Mouse (Mus musculus): ENCODE data around the gene Vamp2.

The Vamp2 gene

GRCm38 (mm10) chr11:69133923-69134621, 45.8 kb downstream of the Vamp2 start:
- DNase-seq (ENCODE audit: low spot score in 2 of 2), result peak; percentile 48 to 70

DNA sequence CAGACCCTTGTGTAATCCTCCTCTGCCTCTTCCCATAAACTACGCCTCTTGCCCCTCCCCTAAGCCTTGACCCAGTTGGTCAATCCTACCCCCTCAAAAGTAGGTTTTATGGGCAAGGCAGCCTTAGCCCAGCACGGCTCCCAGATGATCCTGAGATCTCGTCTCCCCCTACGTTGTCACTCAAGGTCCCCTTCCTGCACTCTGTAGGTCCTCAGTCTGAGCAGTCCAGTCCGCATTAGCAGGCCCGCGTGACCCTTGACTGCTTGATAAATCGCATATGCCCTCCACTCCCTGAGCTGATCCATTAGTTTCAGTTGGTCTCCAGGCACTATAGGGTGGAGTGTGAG, 46.3 kb downstream of the Vamp2 start:
- DNase-seq (ENCODE audit: low spot score in 2 of 2), result no peak

GRCm38 (mm10) chr11:69135361-69135760, 47.1 kb downstream of the Vamp2 start:
- DNase-seq (ENCODE audit: low spot score in 2 of 2), result no peak
